Mouse (Mus musculus) c-Kit-positive CD71-positive TER-119-negative erythroid progenitor cells, embryonic 14.5 days (primary cell): ENCODE measurements around the gene Tbc1d10c.
"Not testable (repeated sequence)": the region's sequence is repeated elsewhere in the genome, so short reads cannot be mapped to it uniquely, and the experiment has no call there.

Source experiments
- DNase-seq: peaks from one replicate; pipeline ENCODE4 v3.0.0-alpha.2; 2013; ENCODE audit warnings: low read depth

Gene Tbc1d10c

GRCm38 (mm10) chr19:4144550-4145498 lies 46.3 kb downstream of the Tbc1d10c start:
- DNase-seq = no peak

- DNase-seq = no peak
Measured at GRCm38 (mm10) chr19:4143759-4144268, 47.3 kb downstream of the Tbc1d10c start, which contains the start of gene Cabp4. TSS of gene Cabp4 (minus strand) at chr19:4144033.

- DNase-seq = no peak
Measured at GRCm38 (mm10) chr19:4142416-4143173, 48.5 kb downstream of the Tbc1d10c start.

- no peak for DNase-seq
Measured at GRCm38 (mm10) chr19:4140147-4140546, 50.9 kb downstream of the Tbc1d10c start.

GRCm38 (mm10) chr19:4139446-4139845 lies 51.6 kb downstream of the Tbc1d10c start, which contains the start of gene Gpr152:
TSS of gene Gpr152 (plus strand) at chr19:4139787.
- DNase-seq = no peak

- no peak for DNase-seq
Measured at GRCm38 (mm10) chr19:4137913-4138312, 53.2 kb downstream of the Tbc1d10c start.

- DNase-seq = no peak
Measured at GRCm38 (mm10) chr19:4136463-4136862, 54.6 kb downstream of the Tbc1d10c start.

GRCm38 (mm10) chr19:4135963-4136345 lies 55.1 kb downstream of the Tbc1d10c start:
- DNase-seq = not testable (repeated sequence)

GRCm38 (mm10) chr19:4135229-4135962 lies 55.7 kb downstream of the Tbc1d10c start:
- DNase-seq = not testable (repeated sequence)

- no peak for DNase-seq
Measured at GRCm38 (mm10) chr19:4134354-4134753, 56.7 kb downstream of the Tbc1d10c start.
